Mouse (Mus musculus) embryonic facial prominence, embryonic 12.5 days (tissue): ENCODE data around the gene Eif2s1. TPM values are rescaled to one million over a fixed set of nuclear protein-coding genes. Genes with fewer than 3 reads are reported as not detected.

Experiments used
- ATAC-seq: fragments of 200-750 bp; cut with Nextera tagmentation; 2 replicates; pipeline ENCODE4 v1.8.0; 2017; ENCODE audit not compliant: insufficient number of reproducible peaks, insufficient read depth, low FRiP score, low TSS enrichment
- H3K27ac ChIP-seq: fragments of 300-500 bp; sonication (generic); 2 replicates; pipeline ENCODE4 v1.5.1; 2016; ENCODE audit warnings: mild to moderate bottlenecking
- H3K27me3 ChIP-seq: fragments of 300-500 bp; sonication (generic); 2 replicates; pipeline ENCODE4 v1.6.1; 2016; ENCODE audit warnings: mild to moderate bottlenecking, moderate library complexity
- H3K36me3 ChIP-seq: fragments of 300-500 bp; sonication (generic); 2 replicates; pipeline ENCODE4 v1.6.1; 2016; ENCODE audit warnings: mild to moderate bottlenecking
- H3K4me1 ChIP-seq: fragments of 300-500 bp; sonication (generic); 2 replicates; pipeline ENCODE4 v1.6.1; 2016
- H3K4me2 ChIP-seq: fragments of 300-500 bp; sonication (generic); replicated peaks from 2 replicates; pipeline ENCODE4 v1.6.1; 2016; ENCODE audit warnings: mild to moderate bottlenecking, moderate library complexity
- H3K4me3 ChIP-seq: fragments of 300-500 bp; sonication (generic); 2 replicates; pipeline ENCODE4 v1.5.1; 2016; ENCODE audit warnings: mild to moderate bottlenecking
- H3K9ac ChIP-seq: fragments of 300-500 bp; sonication (generic); 2 replicates; pipeline ENCODE4 v1.6.1; 2016; ENCODE audit warnings: mild to moderate bottlenecking, moderate library complexity
- H3K9me3 ChIP-seq: fragments of 300-500 bp; sonication (generic); 2 replicates; pipeline ENCODE4 v1.6.1; 2016; ENCODE audit warnings: mild to moderate bottlenecking, moderate library complexity
- WGBS: fragments of 180-500 bp; shearing (Covaris S2); methylation state at CpG from one replicate; pipeline ENCODE4 v1.1.7; 2016; 5-methylcytosine and 5-hydroxymethylcytosine counted together
- polyA plus RNA-seq: library from polyadenylated mRNA; unstranded; fragments of >200 nt; fragmentation: Nextera tagmentation; extraction: Ambion mirVana; gene quantifications from 2 replicates; pipeline ENCODE4 v1.2.1, GENCODE M21; 2016

Gene Eif2s1
- polyA plus RNA-seq: 199 and 208 TPM in 2 replicates

GRCm38 (mm10) chr12:78861496-78862253 lies at the start of gene Eif2s1, which contains the start of gene Atp6v1d:
TSS of gene Eif2s1 (plus strand) at chr12:78861819.
TSS of gene Atp6v1d (minus strand) at chr12:78861638.
- WGBS: under 1% methylated on average over 55 of the region's 55 CpGs
- Histone ChIP-seq H3K27me3 (no peaks in the 10 kb centered on the region), H3K4me2 (peak within 1 kb of the TSS; percentile 88), H3K4me3 (peak within 1 kb of the TSS; percentile 91), H3K9me3 (no peaks in the 10 kb centered on the region), H3K4me1 (peaks cover 18% of the 10 kb centered on the region), H3K9ac (peak within 1 kb of the TSS; percentile 92), H3K36me3 (peaks cover 4% of the 10 kb centered on the region; the same call in 1 of the 2 replicates), H3K27ac (peak within 1 kb of the TSS; percentile 91)
- peak; percentile 100 for ATAC-seq

DNA sequence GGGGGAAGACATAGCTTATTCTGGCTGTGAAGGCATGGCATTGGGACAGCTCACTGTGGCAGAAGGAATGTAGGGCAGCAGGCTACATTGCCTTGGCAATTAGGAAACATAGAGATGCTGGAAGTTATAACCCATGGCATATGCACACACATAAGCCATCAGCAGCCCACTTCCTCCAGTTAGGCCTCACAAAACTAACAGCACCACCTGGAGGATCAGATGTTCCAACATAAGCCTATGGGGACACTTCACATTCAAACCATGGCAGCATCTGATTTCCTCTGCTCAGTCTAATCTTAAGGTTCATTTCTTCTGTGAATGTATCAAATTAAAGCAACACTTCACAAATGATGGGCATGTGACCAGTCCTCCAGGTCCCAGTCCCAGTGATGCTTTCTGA lies 47.2 kb upstream of the Eif2s1 start:
- H3K4me1 ChIP-seq: no peaks in the 10 kb centered on the region
- no peak overlapping the region for H3K27ac ChIP-seq
- H3K9me3 ChIP-seq: no peaks in the 10 kb centered on the region
- no peaks in the 10 kb centered on the region for H3K27me3 ChIP-seq
- no peak overlapping the region for H3K9ac ChIP-seq
- 0 out of 2 replicates have a peak, but pooled peaks cover 3% of the 10 kb centered on the region for H3K36me3 ChIP-seq
- ATAC-seq: no peak
- H3K4me2 ChIP-seq: no peak overlapping the region
- no peak overlapping the region for H3K4me3 ChIP-seq

- H3K4me2 ChIP-seq: no peak overlapping the region
- no peak overlapping the region for H3K4me3 ChIP-seq
- no peaks in the 10 kb centered on the region for H3K9me3 ChIP-seq
- WGBS: 88% methylated on average over 2 of the region's 2 CpGs
- no peak overlapping the region for H3K27ac ChIP-seq
- no peaks in the 10 kb centered on the region for H3K27me3 ChIP-seq
- no peak for ATAC-seq
- H3K9ac ChIP-seq: no peak overlapping the region
- no peaks in the 10 kb centered on the region for H3K4me1 ChIP-seq
- H3K36me3 ChIP-seq: peaks cover 18% of the 10 kb centered on the region
These were observed 27.1 kb upstream of the Eif2s1 start for GRCm38 (mm10) chr12:78834496-78834895.

GRCm38 (mm10) chr12:78839906-78840305 lies 21.7 kb upstream of the Eif2s1 start:
- no peaks in the 10 kb centered on the region for H3K4me1 ChIP-seq
- H3K4me2 ChIP-seq: no peak overlapping the region
- H3K9ac ChIP-seq: no peak overlapping the region
- WGBS: 87% methylated on average over 4 of the region's 4 CpGs
- no peak overlapping the region for H3K4me3 ChIP-seq
- ATAC-seq: no peak
- no peak overlapping the region for H3K27ac ChIP-seq
- no peaks in the 10 kb centered on the region for H3K9me3 ChIP-seq
- H3K27me3 ChIP-seq: no peaks in the 10 kb centered on the region
- peaks cover 26% of the 10 kb centered on the region for H3K36me3 ChIP-seq

GRCm38 (mm10) chr12:78842429-78842828 lies 19.2 kb upstream of the Eif2s1 start:
- Histone ChIP-seq H3K4me3 (no peak overlapping the region), H3K9ac (no peak overlapping the region), H3K27ac (no peak overlapping the region), H3K27me3 (no peaks in the 10 kb centered on the region), H3K4me1 (no peaks in the 10 kb centered on the region), H3K4me2 (no peak overlapping the region), H3K9me3 (no peaks in the 10 kb centered on the region), H3K36me3 (peaks cover 26% of the 10 kb centered on the region)
- 91% methylated on average over 1 of the region's 1 CpGs for WGBS
- ATAC-seq: no peak

- no peaks in the 10 kb centered on the region for H3K4me1 ChIP-seq
- 85% methylated on average over 4 of the region's 4 CpGs for WGBS
- no peaks in the 10 kb centered on the region for H3K9me3 ChIP-seq
- H3K4me2 ChIP-seq: no peak overlapping the region
- H3K9ac ChIP-seq: no peak overlapping the region
- peaks cover 44% of the 10 kb centered on the region for H3K36me3 ChIP-seq
- no peak overlapping the region for H3K27ac ChIP-seq
- H3K4me3 ChIP-seq: no peak overlapping the region
- ATAC-seq: no peak
- H3K27me3 ChIP-seq: no peaks in the 10 kb centered on the region
These were observed 13.4 kb upstream of the Eif2s1 start for GRCm38 (mm10) chr12:78848246-78848645.

DNA sequence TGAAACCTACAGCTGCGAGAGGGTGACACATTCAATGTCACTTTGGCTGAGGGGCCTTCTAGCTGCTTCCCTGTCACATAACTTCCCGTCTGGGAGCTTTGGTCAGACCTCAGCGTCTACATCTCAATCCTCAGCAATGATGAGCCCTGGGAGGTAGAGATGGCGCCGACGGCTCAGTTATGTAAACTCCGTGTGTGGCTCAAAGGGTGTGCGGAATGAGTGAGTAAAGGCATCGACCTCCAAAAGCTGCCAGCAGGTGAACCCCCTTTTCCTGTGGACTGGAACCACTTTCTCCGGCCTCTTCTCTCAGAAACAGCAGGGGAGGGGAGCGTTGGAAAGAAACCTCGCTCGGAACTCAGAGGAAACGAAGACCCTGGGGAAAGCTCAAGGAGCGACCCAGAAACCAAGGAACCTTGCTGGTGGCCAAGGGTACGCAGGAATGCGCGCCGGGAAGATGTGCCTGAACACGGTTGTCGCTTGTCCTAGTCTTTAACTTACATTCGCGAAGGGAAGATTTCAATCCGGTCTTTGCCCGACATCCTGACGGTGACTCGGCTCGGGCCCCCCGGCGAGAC lies 611 bp upstream of the Eif2s1 start:
- Histone ChIP-seq H3K27ac (0 out of 2 replicates have a peak overlapping the region, but pooled peaks have one; percentile 60), H3K4me3 (peak overlapping the region; percentile 91), H3K9me3 (no peaks in the 10 kb centered on the region), H3K9ac (peak overlapping the region; percentile 92), H3K4me1 (peaks cover 18% of the 10 kb centered on the region), H3K4me2 (peak overlapping the region; percentile 88), H3K36me3 (peaks cover 11% of the 10 kb centered on the region), H3K27me3 (no peaks in the 10 kb centered on the region)
- ATAC-seq: peak; percentile 24
- WGBS: 1% methylated on average over 30 of the region's 30 CpGs

DNA sequence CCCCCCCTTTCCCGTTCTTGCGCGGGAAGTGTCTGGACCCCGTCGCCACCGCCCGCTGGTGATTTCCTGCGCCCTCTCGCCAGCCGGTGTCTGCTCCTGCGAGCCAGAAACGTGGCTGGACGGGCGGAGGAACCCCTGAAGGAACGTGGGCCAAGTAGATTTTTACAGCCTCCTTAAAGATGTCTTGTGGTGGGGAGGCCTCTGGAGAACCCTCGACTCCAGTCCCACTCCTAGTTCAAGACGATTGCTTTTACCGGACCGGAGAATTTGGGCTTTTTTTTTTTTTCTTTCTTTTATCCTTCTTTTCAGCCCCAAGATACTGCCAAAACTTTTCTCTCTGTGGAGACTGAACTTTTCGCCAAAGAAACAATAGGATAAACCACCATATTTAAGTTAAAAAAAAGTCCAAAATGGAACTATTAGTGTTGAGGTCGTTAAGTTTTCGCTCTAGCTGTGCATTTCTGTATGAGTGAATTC lies 673 bp downstream of the Eif2s1 start:
- H3K36me3 ChIP-seq: peaks cover 9% of the 10 kb centered on the region; the same call in 1 of the 2 replicates
- peaks cover 18% of the 10 kb centered on the region for H3K4me1 ChIP-seq
- peak overlapping the region; percentile 92 for H3K9ac ChIP-seq
- peak overlapping the region; percentile 91 for H3K27ac ChIP-seq
- no peaks in the 10 kb centered on the region for H3K9me3 ChIP-seq
- no peaks in the 10 kb centered on the region for H3K27me3 ChIP-seq
- WGBS: under 1% methylated on average over 22 of the region's 22 CpGs
- peak overlapping the region; percentile 91 for H3K4me3 ChIP-seq
- no peak for ATAC-seq
- peak overlapping the region; percentile 75 for H3K4me2 ChIP-seq

- Histone ChIP-seq H3K4me3 (no peak overlapping the region), H3K9me3 (no peaks in the 10 kb centered on the region), H3K36me3 (peaks cover 26% of the 10 kb centered on the region; the same call in 1 of the 2 replicates), H3K4me2 (no peak overlapping the region), H3K4me1 (peaks cover 10% of the 10 kb centered on the region), H3K9ac (no peak overlapping the region), H3K27me3 (no peaks in the 10 kb centered on the region), H3K27ac (no peak overlapping the region)
- ATAC-seq: no peak
- 91% methylated on average over 1 of the region's 1 CpGs for WGBS
These were observed 3.8 kb downstream of the Eif2s1 start for GRCm38 (mm10) chr12:78865434-78865833.

- Histone ChIP-seq H3K9me3 (no peaks in the 10 kb centered on the region), H3K27ac (no peak overlapping the region), H3K4me3 (no peak overlapping the region), H3K4me1 (peaks cover 2% of the 10 kb centered on the region), H3K4me2 (no peak overlapping the region), H3K27me3 (no peaks in the 10 kb centered on the region), H3K36me3 (peaks cover 32% of the 10 kb centered on the region), H3K9ac (no peak overlapping the region)
- 93% methylated on average over 1 of the region's 1 CpGs for WGBS
- no peak for ATAC-seq
These were observed 6.5 kb downstream of the Eif2s1 start for GRCm38 (mm10) chr12:78868115-78868514.

GRCm38 (mm10) chr12:78874581-78874980 lies 13.0 kb downstream of the Eif2s1 start:
- whole genome bisulfite sequencing: 93% methylated on average over 3 of the region's 3 CpGs
- no peak overlapping the region for H3K4me3 ChIP-seq
- no peak for ATAC-seq
- no peaks in the 10 kb centered on the region for H3K9me3 ChIP-seq
- no peaks in the 10 kb centered on the region for H3K4me1 ChIP-seq
- H3K27me3 ChIP-seq: no peaks in the 10 kb centered on the region
- peaks cover 40% of the 10 kb centered on the region for H3K36me3 ChIP-seq
- no peak overlapping the region for H3K9ac ChIP-seq
- no peak overlapping the region for H3K27ac ChIP-seq
- no peak overlapping the region for H3K4me2 ChIP-seq

DNA sequence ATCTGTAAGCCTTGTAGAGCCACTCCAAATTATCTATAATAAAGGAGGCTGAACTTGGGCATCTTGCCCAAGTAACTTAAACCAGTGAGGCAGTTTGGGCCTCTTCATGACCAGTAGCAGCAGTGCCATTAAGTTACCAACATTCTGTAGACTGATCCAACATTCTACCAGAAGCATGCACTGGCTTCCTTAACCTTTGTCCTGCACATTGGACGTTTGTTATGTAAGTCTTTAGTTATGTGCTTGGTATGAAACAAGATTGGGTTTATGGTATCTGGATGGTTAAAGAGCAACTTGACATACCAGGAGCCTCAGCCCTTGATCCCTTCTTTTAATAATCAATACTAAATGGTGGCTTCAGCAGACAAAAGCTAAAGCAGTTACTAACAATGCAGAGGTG lies 28.4 kb downstream of the Eif2s1 start:
- no peak for ATAC-seq
- Histone ChIP-seq H3K4me2 (no peak overlapping the region), H3K4me1 (no peaks in the 10 kb centered on the region), H3K4me3 (no peak overlapping the region), H3K27me3 (no peaks in the 10 kb centered on the region), H3K9ac (no peak overlapping the region), H3K36me3 (peaks cover 16% of the 10 kb centered on the region), H3K9me3 (no peaks in the 10 kb centered on the region), H3K27ac (no peak overlapping the region)
- 76% methylated on average over 1 of the region's 1 CpGs for WGBS
